Mouse (Mus musculus) cerebellum, postnatal 25 days (tissue): ENCODE data around the gene Dyrk2.

Experiments
- DNase-seq, 2 experiments: peaks; one replicate each; pipeline ENCODE4 v3.0.0; 2021; ENCODE audit warnings: mixed read lengths in 2 of 2

The Dyrk2 gene

DNA sequence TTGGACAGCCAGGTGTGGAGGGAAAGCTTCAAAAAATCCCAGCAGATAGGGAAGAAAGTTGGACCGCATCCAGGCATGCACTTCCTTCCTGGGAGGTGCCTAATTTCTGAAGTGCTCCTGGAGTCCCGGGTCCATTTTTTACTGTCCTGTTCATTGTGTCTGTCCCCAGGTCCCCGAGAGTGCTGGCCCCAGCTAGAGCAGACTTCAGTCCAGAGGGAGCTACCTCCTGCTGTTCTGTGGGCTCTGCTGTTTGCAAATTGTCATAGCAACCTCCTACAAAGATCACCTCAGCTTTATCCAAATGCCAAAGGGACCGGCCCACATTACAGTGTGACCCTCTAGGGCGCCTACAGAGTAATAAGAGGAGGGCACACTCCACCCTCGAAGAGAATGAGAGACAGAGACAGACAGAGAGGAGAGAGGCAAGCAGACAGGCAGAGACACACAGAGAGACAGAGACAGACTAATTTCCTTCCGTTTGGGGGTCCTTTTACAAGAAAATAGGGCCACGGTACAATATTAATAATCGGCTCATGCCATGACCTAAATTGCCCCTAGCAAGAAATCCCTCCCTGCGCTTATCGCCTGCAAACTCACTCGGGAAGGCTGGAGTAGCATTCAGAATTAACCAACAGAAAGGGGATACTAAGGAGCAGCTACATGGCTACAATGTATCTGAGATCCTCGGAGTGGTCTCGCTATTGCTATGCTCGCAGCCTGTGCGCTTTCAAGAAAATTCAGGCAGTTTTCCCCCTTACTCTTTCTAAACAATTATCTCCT, at the start of gene Dyrk2:
Gene Dyrk2 (minus strand): TSS at position 9 of the 780 bp plus-strand sequence.
- peak; percentile 11 to 39 for DNase-seq

GRCm38 (mm10) chr10:118902625-118903024, 32.6 kb upstream of the Dyrk2 start:
- DNase-seq: no peak

GRCm38 (mm10) chr10:118893645-118894044, 23.6 kb upstream of the Dyrk2 start:
- no peak for DNase-seq

GRCm38 (mm10) chr10:118884126-118884525, 14.1 kb upstream of the Dyrk2 start:
- DNase-seq: no peak

- DNase-seq: no peak
These were observed 13.3 kb upstream of the Dyrk2 start for GRCm38 (mm10) chr10:118883317-118883716.

DNA sequence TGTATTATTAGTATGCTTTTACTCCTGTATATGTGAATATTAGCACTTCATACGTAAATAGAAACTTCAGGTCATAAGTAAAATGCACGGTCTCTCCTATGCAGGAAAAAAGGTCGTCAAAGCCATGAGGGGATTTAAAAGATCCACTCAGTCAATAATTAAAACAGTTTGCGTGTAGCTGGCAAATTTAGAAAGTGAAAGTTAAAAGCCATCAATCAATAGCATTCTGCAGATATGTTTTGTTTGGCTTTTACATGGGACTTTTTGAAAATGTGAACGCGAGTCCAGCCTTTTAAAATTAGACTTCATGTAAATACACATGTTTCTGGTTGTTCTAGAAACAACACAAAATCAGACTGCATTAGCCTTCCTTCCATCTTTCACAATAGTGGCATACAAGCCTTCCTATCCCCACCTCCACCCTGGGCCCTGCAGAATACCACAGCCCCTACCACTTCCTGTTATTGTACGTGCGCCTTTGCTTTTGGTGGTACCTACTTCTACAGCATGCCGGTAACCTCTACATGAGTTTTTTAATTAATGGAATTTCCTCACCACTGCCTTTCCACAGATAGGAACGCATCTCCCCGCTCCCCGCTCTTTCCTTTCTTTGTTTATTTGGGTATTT, 12.4 kb upstream of the Dyrk2 start:
- no peak for DNase-seq

DNA sequence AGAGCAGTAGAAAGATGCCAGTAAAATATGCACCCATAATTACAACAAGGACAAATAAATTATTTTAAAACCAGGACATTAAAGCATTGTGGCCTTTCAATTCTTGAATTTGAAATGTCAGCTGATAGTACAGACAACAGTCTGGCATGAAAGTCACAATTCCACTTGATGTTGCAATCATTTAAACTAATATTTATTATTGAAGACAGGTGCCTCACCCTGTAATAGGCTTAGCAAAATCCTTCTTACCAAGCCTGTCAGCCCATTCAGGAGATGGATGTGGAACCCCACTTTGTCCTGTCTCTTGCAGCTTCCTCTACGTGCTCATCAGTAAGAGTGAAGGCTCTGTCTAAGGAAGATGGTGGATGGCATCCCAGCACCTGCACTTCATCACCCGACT, 10.8 kb upstream of the Dyrk2 start:
- no peak for DNase-seq

GRCm38 (mm10) chr10:118872196-118872595, 2.2 kb upstream of the Dyrk2 start:
- DNase-seq: no peak

GRCm38 (mm10) chr10:118869591-118870001, 413 bp downstream of the Dyrk2 start:
- peak; percentile 56 to 70 for DNase-seq

DNA sequence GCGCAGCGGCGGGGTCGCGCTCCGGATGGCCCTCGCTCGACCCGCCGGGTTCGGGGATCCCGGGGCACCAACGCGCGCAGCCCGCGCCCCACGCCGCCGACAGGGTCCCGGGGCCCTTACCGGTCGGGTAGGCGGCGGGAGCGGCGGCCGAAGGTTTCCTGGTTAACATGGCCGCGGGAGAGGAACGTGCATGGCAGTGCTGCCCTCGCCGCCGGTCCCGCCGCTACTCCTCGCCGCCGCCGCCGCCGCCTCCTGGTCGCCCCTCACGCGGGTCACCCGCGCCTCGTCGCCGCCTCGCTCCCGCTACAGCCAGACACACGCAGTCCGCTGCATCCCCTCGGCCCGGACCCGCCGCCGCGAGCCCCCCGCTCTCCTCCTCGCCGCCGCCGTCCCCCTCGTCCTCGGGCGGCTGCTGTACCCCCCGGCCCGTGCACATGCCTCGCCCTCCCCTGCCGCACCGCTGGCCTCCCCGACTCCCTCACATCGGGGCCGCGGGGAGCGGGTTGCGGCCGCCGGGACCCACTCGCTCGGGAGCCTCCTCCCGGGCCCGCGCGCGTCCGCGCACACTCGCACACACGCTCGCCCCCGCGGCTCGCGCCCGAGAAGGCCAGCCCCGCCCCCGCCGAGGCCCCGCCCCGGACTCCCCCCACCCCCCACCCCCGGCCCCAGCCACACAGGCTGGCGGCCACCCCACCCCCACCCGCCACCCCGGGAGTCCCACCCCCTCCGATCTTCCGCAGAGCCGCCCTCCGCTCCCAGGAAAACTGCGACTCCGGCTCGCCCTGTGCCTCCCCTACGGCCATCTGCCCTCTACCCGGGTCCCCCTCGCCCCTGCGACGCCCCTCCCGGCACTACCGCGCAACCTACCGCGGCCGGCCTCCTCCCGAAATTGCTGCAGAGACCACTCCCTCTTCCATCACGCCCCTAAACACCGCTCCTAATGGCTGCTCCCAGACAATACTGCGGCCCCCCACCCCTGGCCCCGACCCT, 1.1 kb downstream of the Dyrk2 start:
- peak; percentile 70 to 86 for DNase-seq

DNA sequence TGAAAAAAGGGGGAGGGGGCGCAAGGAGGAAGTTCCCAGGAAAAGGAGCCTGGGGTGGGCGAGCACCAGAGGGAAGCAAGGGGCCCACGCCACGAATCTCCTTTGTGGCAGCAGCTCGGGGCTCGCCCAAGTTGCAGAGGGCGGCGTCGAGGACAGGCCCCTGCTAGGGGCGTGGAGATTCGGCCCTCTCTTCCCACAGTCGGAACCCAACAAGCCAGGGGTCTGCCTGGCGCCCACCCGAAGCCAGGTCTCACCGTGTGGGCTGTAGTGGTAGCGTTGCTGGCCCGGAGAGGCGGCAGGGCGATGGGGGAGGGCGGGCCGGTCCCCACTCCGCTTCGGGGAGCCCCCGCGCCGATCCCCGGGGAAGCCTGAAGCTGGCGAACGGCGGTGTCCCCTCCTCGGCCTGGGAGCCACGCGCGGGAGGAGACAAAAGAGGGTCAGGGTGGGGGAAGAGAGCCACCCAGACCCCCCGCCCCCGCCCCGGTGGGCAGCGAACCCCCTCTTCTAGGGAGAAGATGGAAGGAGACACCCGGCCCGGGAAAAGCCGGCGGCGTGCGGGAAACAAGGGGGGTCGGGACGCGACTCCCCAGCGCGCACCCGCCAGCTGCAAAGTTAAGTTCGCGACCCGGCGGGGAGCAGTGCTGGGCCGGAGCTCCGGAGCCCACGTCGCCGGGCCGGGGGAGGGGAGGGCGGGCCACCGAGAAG, 2.0 kb downstream of the Dyrk2 start:
- DNase-seq: peak in 1 of 2 experiments; percentile 20

GRCm38 (mm10) chr10:118867304-118867895, 2.6 kb downstream of the Dyrk2 start:
- DNase-seq: peak in 1 of 2 experiments; percentile 25

DNA sequence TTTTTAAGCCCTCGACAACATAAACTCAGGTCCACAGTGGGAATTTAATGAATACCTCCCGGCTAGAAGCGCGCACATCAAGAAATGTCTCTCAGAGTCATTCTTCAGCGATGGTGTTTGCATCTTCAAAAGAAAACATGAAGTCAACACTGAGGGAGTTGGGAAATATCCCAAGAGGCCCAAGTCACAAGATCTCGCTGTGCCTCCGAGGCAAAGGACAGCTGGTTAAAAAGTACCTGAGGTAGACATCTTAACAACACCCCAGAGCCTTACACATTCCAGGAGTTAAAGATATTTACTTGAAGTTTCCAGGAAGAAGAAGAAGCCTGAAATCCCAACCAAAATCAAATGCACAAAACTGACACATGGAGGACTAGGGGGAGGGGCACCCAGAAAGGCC, 5.0 kb downstream of the Dyrk2 start:
- DNase-seq: no peak

- no peak for DNase-seq
These were observed 6.4 kb downstream of the Dyrk2 start for GRCm38 (mm10) chr10:118863611-118864010.

GRCm38 (mm10) chr10:118862233-118862632, 7.8 kb downstream of the Dyrk2 start:
- no peak for DNase-seq

DNA sequence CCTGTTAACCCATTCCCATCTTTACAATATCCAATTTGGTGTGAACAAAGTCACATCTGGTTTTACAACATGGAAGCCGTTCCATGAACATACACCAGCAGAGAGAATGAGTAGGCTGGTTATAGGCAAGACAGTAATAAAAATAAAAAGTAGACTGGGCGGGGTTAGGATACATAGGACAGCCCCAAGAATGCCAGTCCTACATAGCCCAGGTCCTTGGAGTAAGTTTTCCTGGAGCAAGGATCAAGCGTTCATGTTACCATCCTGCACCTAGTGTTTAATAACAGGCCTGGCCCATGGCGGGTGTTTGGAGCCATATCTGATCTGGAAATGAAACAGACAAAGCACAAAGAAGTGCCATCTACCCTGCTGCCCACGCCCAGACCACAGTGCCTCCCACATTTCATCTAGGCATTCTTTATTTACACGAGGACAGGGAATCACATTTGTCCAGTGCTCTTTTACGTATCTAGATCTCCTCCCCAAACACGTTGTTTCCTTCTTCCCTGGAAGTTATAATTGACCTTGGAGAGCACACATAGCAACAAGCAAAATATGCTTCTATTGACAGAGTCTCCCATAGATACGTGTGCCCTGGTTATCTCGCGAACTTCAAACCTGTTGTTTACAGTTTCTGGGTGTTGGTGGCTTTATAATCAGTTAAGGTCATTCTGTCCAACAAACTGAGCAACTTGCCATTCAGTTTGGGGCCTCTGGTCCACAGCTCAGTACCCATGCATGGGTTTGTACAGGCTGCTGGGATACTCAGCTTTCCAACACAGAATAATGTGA, 8.6 kb downstream of the Dyrk2 start:
- no peak for DNase-seq

GRCm38 (mm10) chr10:118859655-118860054, 10.4 kb downstream of the Dyrk2 start:
- no peak for DNase-seq

DNA sequence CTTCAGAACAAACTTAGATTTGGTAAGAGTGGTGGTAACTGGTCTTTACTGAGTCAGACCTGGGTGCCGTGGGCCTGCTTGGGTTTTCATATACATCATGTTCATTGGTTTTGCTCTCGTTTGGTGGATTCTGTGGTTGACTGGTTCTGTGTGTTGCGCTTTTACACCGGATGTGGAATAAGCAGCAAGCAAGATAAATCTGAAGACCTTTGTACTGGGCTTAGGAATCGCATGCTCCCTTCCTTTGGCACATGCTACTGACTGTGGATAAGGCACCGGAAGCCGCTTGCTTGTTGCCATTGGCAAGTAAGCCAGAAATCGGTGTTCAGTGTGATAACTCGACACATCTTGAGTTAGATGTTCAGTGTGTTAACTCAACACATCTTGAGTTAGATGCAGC, 15.4 kb downstream of the Dyrk2 start:
- no peak for DNase-seq

GRCm38 (mm10) chr10:118852554-118852953, 17.5 kb downstream of the Dyrk2 start:
- DNase-seq: no peak

DNA sequence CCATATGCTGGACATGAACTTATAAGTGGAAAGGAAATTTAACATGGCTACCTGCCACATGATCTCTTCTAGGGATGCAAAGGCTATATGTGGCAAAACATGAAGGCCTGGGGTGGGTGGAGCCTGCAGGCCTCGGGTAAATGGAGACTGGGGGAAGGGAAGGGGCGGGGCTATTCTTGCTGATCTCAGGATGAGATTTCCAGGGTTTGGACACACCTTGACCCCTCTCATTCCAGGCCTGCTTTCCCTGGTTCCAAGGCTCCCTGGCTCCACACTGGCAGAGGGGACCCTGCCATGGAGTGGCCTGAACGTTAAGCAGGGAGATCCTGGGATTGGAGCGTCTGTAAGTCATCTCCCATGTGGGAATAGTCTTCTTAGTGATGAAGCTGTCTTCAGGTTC, 21.5 kb downstream of the Dyrk2 start:
- DNase-seq: no peak

GRCm38 (mm10) chr10:118846991-118847545, 22.9 kb downstream of the Dyrk2 start:
- no peak for DNase-seq
